Mouse (Mus musculus): ENCODE results near the gene Ptpn11. TPM values are rescaled to one million over a fixed set of nuclear protein-coding genes. Genes with fewer than 3 reads are reported as not detected.

Gene Ptpn11
- total RNA-seq, 2 experiments from 2014 or later, result 147 to 166 TPM

DNA sequence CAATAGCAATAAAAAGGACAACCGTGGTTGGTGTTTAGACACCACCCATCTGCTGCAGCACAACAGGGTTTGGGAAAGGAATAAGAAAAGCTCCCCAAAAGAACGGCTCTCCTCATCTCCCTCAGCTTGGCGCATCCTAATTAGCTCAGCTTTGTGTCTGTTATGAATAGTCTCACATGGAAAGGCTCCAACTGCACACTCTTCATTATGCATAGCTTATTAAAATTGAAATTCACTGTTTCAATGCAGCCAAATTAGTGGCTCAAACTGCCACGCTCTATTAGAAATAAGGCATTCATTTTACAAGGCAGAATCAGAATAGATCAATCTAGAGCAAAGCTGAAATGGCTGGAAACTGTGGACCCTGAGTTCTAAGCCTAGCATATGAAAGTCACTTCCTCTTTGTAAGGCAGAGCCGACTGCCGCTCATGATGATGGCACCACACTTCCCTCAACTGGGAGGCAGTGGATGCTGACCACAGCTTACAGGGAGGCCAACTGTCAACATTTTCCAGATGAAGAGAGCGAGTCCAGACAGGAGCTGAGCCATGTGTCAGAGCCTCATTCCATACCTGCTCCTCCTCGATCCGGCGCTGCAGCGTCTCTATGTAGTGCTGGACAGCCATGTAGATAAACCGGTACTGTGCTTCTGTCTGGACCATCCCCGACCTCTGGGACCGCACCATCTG is 48.6 kb downstream of the Ptpn11 start:
- intact Hi-C loops (cut with DNase I), result no loop called here

GRCm38 (mm10) chr5:121140276-121140675 is 50.9 kb downstream of the Ptpn11 start:
- no peak for DNase-seq
- intact Hi-C loops (cut with DNase I), result no loop called here

More for the DNA sequence above, 48.6 kb downstream of the Ptpn11 start:
- no peak for DNase-seq

GRCm38 (mm10) chr5:121137125-121137524 is 54.1 kb downstream of the Ptpn11 start:
- DNase-seq, result no peak
- intact Hi-C loops (cut with DNase I), result no loop called here

GRCm38 (mm10) chr5:121131801-121132200 is 59.4 kb downstream of the Ptpn11 start:
- intact Hi-C loops (cut with DNase I), result no loop called here
- no peak for DNase-seq

GRCm38 (mm10) chr5:121129254-121129653 is 61.9 kb downstream of the Ptpn11 start:
- no peak for DNase-seq
- intact Hi-C loops (cut with DNase I), result loop anchor here (5.0 kb wide), 1 partner anchor 177 kb away; no protein-coding TSS in a partner anchor

DNA sequence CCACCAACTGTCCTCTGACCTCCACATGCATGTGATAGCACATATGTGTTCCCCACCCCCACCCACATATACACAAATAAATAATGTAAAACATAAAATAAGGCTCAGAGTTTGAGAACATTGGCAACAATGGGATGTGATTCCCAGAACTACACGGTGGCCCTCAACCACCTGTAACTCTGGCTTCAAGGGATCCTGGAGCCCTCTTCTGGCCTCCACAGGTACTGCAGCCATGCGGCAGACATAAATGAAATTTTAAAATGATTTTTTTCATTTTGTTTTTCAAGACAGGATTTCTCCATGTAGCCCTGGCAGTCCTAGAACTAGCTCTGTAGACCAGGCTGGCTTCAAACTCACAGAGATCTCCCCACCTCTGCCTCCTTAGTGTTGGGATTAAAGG is 65.1 kb downstream of the Ptpn11 start:
- no peak for DNase-seq
- intact Hi-C loops (cut with DNase I), result loop anchor here (5.0 kb wide), 1 partner anchor 174 kb away; no protein-coding TSS in a partner anchor

DNA sequence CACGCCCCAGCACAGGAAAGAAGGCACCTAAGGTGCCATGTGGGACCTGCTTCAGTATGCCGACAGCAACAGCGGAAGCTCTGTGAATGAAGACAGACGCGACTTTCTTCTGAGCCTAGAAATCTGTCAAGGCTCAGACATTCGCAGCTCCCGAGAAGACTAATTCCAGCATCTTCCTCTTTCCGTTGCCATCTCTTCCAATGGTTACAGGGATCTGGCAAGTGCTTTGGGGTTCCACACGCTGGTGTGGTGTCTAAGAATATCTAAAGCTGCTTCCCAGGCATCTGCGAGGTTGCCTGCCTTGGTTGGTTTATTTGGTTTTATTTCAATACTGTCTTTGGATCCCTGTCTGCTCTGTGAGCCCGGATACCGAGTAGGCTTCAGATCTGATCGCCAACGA is 65.6 kb downstream of the Ptpn11 start:
- no peak for DNase-seq
- intact Hi-C loops (cut with DNase I), result loop anchor here (5.0 kb wide), 1 partner anchor 173 kb away; no protein-coding TSS in a partner anchor

- intact Hi-C loops (cut with DNase I), result loop anchor here (5.0 kb wide), 1 partner anchor 172 kb away; no protein-coding TSS in a partner anchor
- no peak for DNase-seq
These were observed 66.7 kb downstream of the Ptpn11 start for GRCm38 (mm10) chr5:121124208-121125185.

DNA sequence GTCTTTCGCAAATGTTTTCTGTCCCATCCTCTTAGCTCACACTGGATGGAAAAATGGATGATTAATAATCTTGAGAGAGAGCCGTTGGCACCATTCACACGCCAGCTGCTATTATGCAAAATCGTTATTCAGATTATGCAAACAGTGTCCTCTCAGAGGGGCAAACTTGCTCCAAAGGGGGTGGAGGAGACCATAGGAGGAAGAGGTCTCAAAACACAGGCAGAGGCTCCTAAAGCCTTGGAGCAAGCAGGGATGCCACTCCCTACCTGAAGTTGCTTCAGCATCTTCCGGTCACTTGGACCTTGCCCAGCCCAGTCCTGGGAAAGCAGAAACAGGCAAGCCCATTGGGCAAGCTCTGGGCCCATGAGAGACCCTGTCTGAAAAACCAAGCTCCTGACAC is 67.8 kb downstream of the Ptpn11 start:
- intact Hi-C loops (cut with DNase I), result no loop called here
- DNase-seq, result no peak

DNA sequence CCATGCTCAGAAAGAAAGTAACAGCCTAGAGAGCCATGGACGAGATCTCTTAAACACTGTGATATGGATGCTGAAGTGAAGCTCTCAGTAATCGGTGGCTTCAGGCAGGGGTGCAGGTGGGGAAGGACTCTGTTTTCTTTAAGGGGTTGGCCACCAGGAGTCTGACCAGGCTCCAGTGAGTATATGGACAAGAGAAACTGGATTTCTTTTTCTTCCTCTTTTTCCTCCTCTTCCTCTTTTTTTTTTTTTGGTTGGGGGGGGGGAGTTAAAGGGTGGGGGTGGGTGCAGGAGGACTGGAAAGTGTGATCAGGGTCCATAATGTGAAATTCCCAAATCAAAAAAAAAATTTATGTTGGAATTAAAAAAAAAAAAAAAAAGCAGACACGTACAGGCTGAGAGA is 68.6 kb downstream of the Ptpn11 start:
- DNase-seq, result no peak
- intact Hi-C loops (cut with DNase I), result no loop called here

DNA sequence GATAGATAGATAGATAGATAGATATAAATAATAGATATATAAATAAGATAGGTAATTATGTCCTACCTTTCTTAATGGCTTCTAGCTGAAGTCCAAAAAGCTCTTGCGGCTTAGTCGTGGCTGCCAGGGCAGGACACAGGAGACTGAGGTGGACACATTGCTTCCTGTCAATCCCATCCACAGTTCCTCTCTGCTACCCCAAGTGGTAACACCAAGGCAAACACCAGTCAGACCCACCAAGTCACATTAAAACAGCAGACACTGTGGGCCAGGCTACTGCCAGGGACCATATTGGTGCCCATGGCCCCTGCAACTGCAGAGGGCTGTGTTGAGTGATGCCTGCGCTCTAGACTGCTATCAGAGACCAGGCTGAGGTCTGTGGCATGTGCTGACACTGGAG is 69.2 kb downstream of the Ptpn11 start:
- intact Hi-C loops (cut with DNase I), result no loop called here
- no peak for DNase-seq

DNA sequence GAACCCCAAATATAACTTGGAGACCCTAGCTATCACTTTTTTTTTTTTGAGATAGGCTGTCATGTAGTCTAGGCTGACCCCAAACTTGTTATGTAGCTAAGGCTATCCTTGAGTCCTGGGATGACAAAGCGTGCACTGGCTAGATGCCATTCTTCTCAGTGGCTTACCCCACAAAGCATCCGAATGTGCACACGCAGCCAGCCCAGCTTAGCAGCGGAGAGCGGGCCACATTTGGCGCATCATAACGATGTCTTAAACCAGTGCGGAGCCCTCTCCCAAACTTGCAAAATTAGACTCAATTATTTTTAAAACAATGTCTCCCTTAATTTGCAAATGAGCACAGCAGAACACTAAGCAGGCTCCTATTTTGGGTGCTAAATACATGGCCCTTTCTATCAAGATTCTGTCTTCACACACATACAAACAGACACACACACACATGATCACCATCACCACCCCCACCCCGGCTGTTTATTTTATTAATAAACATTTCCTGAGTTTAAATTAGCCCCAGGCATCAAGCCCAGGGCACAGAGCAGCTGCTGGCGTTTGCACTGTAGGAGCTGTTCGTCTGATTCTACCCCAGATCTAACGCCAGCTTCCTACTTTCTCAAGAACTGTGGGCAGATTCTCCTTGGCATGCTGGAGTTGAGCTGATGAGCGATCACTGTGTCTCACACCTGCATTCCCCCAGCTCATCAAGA is 71.7 kb downstream of the Ptpn11 start:
- no peak for DNase-seq
- intact Hi-C loops (cut with DNase I), result no loop called here

GRCm38 (mm10) chr5:121118345-121118744 is 72.9 kb downstream of the Ptpn11 start:
- intact Hi-C loops (cut with DNase I), result no loop called here
- no peak for DNase-seq

- DNase-seq, result no peak
- intact Hi-C loops (cut with DNase I), result no loop called here
These were observed 74.3 kb downstream of the Ptpn11 start for GRCm38 (mm10) chr5:121116941-121117340.

- intact Hi-C loops (cut with DNase I), result no loop called here
These were observed 75.6 kb downstream of the Ptpn11 start for GRCm38 (mm10) chr5:121115391-121116157.

DNA sequence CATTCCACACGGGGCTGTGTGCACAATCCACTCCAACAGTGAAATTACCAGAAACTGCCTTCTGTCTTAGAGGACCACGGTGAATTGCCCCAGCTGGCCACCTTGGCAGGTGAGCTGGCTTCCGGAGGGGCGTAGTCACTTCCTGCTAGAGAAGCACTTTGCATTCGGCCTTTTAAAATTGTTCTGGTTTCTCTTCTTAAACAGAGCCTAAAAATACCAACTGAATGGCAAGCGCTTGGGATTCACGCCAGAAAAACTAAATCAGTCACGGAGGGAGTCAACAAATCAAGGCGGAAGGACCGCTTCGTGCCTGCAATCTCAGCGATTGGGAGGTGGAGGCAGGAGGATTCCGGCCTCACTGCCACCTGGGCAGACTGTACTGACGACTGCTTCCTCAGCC is 77.0 kb downstream of the Ptpn11 start:
- DNase-seq, result no peak
- intact Hi-C loops (cut with DNase I), result no loop called here

More at GRCm38 (mm10) chr5:121115391-121116157, 75.6 kb downstream of the Ptpn11 start:
- no peak for DNase-seq

DNA sequence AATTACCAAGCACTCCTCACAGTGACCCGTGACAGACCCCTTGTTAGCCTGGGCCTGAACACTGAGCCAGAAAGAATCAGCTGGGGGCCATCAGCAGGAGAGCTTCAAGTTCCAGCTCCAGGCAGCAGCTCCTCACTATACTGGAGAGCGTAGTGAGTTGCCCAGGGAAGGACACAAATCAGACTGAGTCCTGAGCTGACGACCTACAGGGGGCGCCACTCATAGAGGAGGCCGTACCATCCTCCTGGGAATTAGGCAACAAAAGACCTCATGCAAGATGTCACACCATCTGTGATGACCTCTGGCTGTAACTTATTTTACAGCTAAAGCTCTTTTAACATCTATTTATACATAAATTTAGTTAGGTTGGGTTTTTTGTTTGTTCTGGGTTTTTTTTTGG is 78.8 kb downstream of the Ptpn11 start:
- no peak for DNase-seq
- intact Hi-C loops (cut with DNase I), result no loop called here

GRCm38 (mm10) chr5:121111106-121111915 is 79.9 kb downstream of the Ptpn11 start:
- no peak for DNase-seq
- intact Hi-C loops (cut with DNase I), result no loop called here

DNA sequence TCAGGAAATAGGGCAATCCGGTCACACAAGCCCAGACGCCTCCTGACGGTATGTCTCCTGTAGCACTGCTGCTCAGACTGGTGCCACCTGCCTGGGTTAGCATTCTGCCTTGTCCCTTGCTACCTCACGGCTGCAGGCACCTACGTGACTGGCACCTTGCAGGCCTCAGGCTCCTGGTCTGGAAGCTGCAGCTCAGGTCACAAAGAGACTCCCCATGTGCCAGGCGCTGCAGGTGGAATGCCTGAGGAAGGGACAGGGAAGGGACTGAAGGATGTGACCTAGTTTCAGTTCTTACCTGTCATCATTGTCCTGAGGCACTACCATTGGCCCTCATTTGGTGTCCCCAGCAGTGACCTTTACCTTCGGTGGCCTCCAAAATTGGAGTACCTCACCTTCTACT is 82.0 kb downstream of the Ptpn11 start:
- intact Hi-C loops (cut with DNase I), result no loop called here
- DNase-seq, result no peak

All from heart, postnatal 14 days (tissue).